Mouse (Mus musculus) forebrain, embryonic 10.5 days (tissue): Measurements from ENCODE around the gene Olfr914. TPM values are rescaled to one million over a fixed set of nuclear protein-coding genes. Genes with fewer than 3 reads are reported as not detected.

Experiments
- DNase-seq: peaks from one replicate; pipeline ENCODE4 v3.0.0-alpha.2; 2017; ENCODE audit warnings: low spot score; ENCODE audit errors: extremely low spot score
- H3K27ac ChIP-seq: fragments of 300-500 bp; sonication (generic); 2 replicates; pipeline ENCODE4 v1.5.1; 2016; ENCODE audit warnings: mild to moderate bottlenecking
- H3K27me3 ChIP-seq: fragments of 300-500 bp; sonication (generic); 2 replicates; pipeline ENCODE4 v1.6.1; 2016; ENCODE audit warnings: mild to moderate bottlenecking; ENCODE audit not compliant: poor library complexity, severe bottlenecking
- H3K36me3 ChIP-seq: fragments of 300-500 bp; sonication (generic); replicated peaks from 2 replicates; pipeline ENCODE4 v1.6.1; 2016; ENCODE audit warnings: mild to moderate bottlenecking, moderate library complexity
- H3K4me1 ChIP-seq: fragments of 300-500 bp; sonication (generic); 2 replicates; pipeline ENCODE4 v1.6.1; 2016
- H3K4me3 ChIP-seq: fragments of 300-500 bp; sonication (generic); 2 replicates; pipeline ENCODE4 v1.5.1; 2016; ENCODE audit warnings: mild to moderate bottlenecking, moderate library complexity
- H3K9me3 ChIP-seq: fragments of 300-500 bp; sonication (generic); 2 replicates; pipeline ENCODE4 v1.6.1; 2016; ENCODE audit warnings: mild to moderate bottlenecking, moderate library complexity
- WGBS: fragments of 180-500 bp; shearing (Covaris S2); methylation state at CpG from one replicate; pipeline ENCODE4 v1.1.7; 2016; 5-methylcytosine and 5-hydroxymethylcytosine counted together
- polyA plus RNA-seq: library from polyadenylated mRNA; unstranded; fragments of >200 nt; fragmentation: Nextera tagmentation; extraction: Ambion mirVana; gene quantifications from 2 replicates; pipeline ENCODE4 v1.2.1, GENCODE M21; 2016

The Olfr914 gene
- polyA plus RNA-seq = not detected in 2 replicates

DNA sequence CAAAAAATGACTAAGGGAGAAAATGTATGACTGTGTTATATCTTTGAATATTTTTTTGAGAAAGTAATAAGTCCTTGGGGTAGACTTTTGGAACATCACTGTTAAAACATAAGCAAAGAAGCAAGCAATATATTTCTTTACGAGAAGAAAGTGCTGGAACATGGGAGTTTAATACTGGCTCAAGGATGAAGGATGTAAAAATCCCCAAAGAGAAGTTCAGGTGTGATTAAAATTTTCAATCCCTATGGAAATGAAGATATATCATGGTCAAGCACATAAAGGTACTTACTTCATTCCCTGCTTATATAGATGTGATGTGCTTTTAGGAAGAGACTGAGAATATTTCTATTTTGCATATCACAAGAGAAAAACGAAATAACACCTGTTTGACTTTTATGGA, at the start of gene Olfr914:
Olfr914 (plus strand) TSS at position 301 of the 400 bp plus-strand sequence.
- Histone ChIP-seq H3K4me1 (no peaks in the 10 kb centered on the region), H3K36me3 (no peaks in the 10 kb centered on the region), H3K4me3 (no peak within 1 kb of the TSS), H3K27me3 (no peaks in the 10 kb centered on the region), H3K9me3 (no peaks in the 10 kb centered on the region), H3K27ac (no peak within 1 kb of the TSS)
- WGBS = 79% methylated on average over 2 of the region's 2 CpGs
- no peak for DNase-seq

DNA sequence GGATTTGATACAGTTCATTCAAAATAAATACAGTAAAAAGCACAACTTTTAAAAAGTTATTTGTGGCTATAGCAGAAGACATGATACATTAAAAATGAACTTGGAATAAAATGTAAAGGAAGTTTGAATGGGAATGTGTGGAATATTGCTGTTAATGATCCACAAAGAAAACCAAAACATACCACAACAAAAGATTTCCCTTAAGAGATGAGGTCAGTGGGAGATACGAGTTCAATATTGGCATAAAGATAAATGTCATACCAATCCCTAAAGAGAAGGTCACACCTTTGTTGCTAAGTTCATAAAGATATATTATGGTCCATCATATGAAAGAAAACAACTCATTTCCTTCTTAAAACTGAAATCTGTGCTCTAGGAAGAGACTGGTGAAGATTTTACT, 25.0 kb upstream of the Olfr914 start, which contains the start of gene Olfr912:
Olfr912 (plus strand) TSS at position 301 of the 400 bp plus-strand sequence.
- no peak within 1 kb of the TSS for H3K4me3 ChIP-seq
- no peak within 1 kb of the TSS for H3K27ac ChIP-seq
- WGBS = 86% methylated on average over 1 of the region's 1 CpGs
- no peak for DNase-seq
- H3K27me3 ChIP-seq = no peaks in the 10 kb centered on the region
- no peaks in the 10 kb centered on the region for H3K36me3 ChIP-seq
- H3K4me1 ChIP-seq = no peaks in the 10 kb centered on the region
- H3K9me3 ChIP-seq = no peaks in the 10 kb centered on the region

- Histone ChIP-seq H3K27me3 (no peaks in the 10 kb centered on the region), H3K27ac (no peak overlapping the region), H3K4me3 (no peak overlapping the region), H3K9me3 (no peaks in the 10 kb centered on the region), H3K4me1 (no peaks in the 10 kb centered on the region), H3K36me3 (no peaks in the 10 kb centered on the region)
- DNase-seq = no peak
- 64% methylated on average over 1 of the region's 1 CpGs for WGBS
These were observed 13.8 kb upstream of the Olfr914 start for GRCm38 (mm10) chr9:38591056-38591455.

- WGBS = 73% methylated on average over 2 of the region's 2 CpGs
- no peak within 1 kb of the TSS for H3K4me3 ChIP-seq
- no peaks in the 10 kb centered on the region for H3K36me3 ChIP-seq
- H3K9me3 ChIP-seq = no peaks in the 10 kb centered on the region
- no peak within 1 kb of the TSS for H3K27ac ChIP-seq
- H3K4me1 ChIP-seq = no peaks in the 10 kb centered on the region
- H3K27me3 ChIP-seq = no peaks in the 10 kb centered on the region
- DNase-seq = no peak
These were observed 12.4 kb upstream of the Olfr914 start, which contains the start of gene Olfr913 for GRCm38 (mm10) chr9:38592459-38592858. Olfr913 (plus strand) TSS chr9:38592759.

DNA sequence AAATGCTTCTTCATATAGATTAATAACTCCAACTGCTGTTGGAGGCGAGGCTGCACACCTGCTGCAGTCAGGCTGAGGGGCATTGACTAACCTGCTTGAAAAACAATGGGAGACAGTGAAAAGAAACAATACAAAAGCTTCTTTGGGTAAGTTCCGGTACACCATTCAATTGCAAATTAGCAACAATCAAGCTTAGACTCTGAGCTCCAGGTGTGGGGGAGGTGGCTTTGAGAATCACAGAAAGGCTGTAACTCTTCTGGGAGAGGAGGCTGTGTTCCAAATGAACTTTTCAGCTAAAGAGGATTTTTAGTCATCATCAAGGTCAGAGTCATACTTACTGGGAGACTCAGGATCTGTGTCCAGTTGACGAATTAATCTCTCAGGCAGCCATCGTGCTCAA, 27.5 kb downstream of the Olfr914 start:
- no peaks in the 10 kb centered on the region for H3K36me3 ChIP-seq
- no peak overlapping the region for H3K4me3 ChIP-seq
- peaks cover 8% of the 10 kb centered on the region for H3K9me3 ChIP-seq
- no peaks in the 10 kb centered on the region for H3K4me1 ChIP-seq
- H3K27ac ChIP-seq = no peak overlapping the region
- no peaks in the 10 kb centered on the region for H3K27me3 ChIP-seq
- DNase-seq = no peak
- 85% methylated on average over 4 of the region's 4 CpGs for WGBS

- Histone ChIP-seq H3K4me3 (no peak within 1 kb of the TSS), H3K36me3 (no peaks in the 10 kb centered on the region), H3K27ac (no peak within 1 kb of the TSS), H3K27me3 (no peaks in the 10 kb centered on the region), H3K9me3 (no peaks in the 10 kb centered on the region), H3K4me1 (no peaks in the 10 kb centered on the region)
- DNase-seq = no peak
- WGBS = 77% methylated on average over 1 of the region's 1 CpGs
These were observed 54.9 kb downstream of the Olfr914 start, which contains the start of gene Olfr916 for GRCm38 (mm10) chr9:38659775-38660174. Olfr916 (minus strand) TSS chr9:38659875.

Other genes with a start within 250 kb of the Olfr914 start
- not detected in 2 replicates for gene Olfr250, start 238.2 kb upstream of the Olfr914 start, polyA plus RNA-seq
- gene Olfr251, start 228.0 kb upstream of the Olfr914 start, polyA plus RNA-seq = not detected in 2 replicates
- not detected in 2 replicates for gene Olfr147, start 203.4 kb upstream of the Olfr914 start, polyA plus RNA-seq
- not detected in 2 replicates for gene Olfr901, start 175.6 kb upstream of the Olfr914 start, polyA plus RNA-seq
- not detected in 2 replicates for gene Olfr902, start 157.4 kb upstream of the Olfr914 start, polyA plus RNA-seq
- not detected in 2 replicates for gene Olfr904, start 142.0 kb upstream of the Olfr914 start, polyA plus RNA-seq
- gene Olfr905, start 134.0 kb upstream of the Olfr914 start, polyA plus RNA-seq = not detected in 2 replicates
- gene Olfr906, start 118.0 kb upstream of the Olfr914 start, polyA plus RNA-seq = not detected in 2 replicates
- gene Olfr907, start 109.3 kb upstream of the Olfr914 start, polyA plus RNA-seq = not detected in 2 replicates
- gene Olfr911-ps1, start 83.5 kb upstream of the Olfr914 start, polyA plus RNA-seq = not detected in 2 replicates
- not detected in 2 replicates for gene Olfr910, start 67.3 kb upstream of the Olfr914 start, polyA plus RNA-seq
- not detected in 2 replicates for gene Olfr912, start 24.9 kb upstream of the Olfr914 start, polyA plus RNA-seq
- not detected in 2 replicates for gene Olfr913, start 12.3 kb upstream of the Olfr914 start, polyA plus RNA-seq
- gene Olfr916, start 54.8 kb downstream of the Olfr914 start, polyA plus RNA-seq = not detected in 2 replicates
- gene Olfr917, start 60.7 kb downstream of the Olfr914 start, polyA plus RNA-seq = not detected in 2 replicates
- not detected in 2 replicates for gene Olfr918, start 69.5 kb downstream of the Olfr914 start, polyA plus RNA-seq
- not detected in 2 replicates for gene Olfr919, start 98.6 kb downstream of the Olfr914 start, polyA plus RNA-seq
- gene Vwa5a, start 113.2 kb downstream of the Olfr914 start, polyA plus RNA-seq = 5.0 and 5.1 TPM in 2 replicates
- not detected in 2 replicates for gene Olfr920, start 147.2 kb downstream of the Olfr914 start, polyA plus RNA-seq
- not detected in 2 replicates for gene Olfr921, start 168.0 kb downstream of the Olfr914 start, polyA plus RNA-seq
- not detected in 2 replicates for gene Olfr922, start 209.5 kb downstream of the Olfr914 start, polyA plus RNA-seq
- gene Olfr923, start 221.4 kb downstream of the Olfr914 start, polyA plus RNA-seq = not detected in 2 replicates
- not detected in 2 replicates for gene Olfr924, start 239.3 kb downstream of the Olfr914 start, polyA plus RNA-seq
- not detected in 2 replicates for gene Olfr26, start 250.0 kb downstream of the Olfr914 start, polyA plus RNA-seq